Mouse (Mus musculus) B cell, adult 62 days (primary cell): ENCODE results near the gene Rnpep. TPM values are rescaled to one million over a fixed set of nuclear protein-coding genes. Genes with fewer than 3 reads are reported as not detected.

Experiments
- total RNA-seq: library from RNA; stranded (reverse); gene quantifications from 4 replicates; pipeline ENCODE4 v1.2.4, GENCODE M21; 2023

Gene Rnpep
- 22.7 to 30.2 TPM (median 26.4 TPM) in 4 replicates for total RNA-seq

GRCm38 (mm10) chr1:135283826-135284291 is at the start of gene Rnpep:
TSS of gene Rnpep (minus strand) at chr1:135284084.

GRCm38 (mm10) chr1:135324571-135324970 is 40.7 kb upstream of the Rnpep start, which contains the start of gene Lmod1:
TSS of gene Lmod1 (plus strand) at chr1:135324807.

GRCm38 (mm10) chr1:135313284-135314031 is 29.6 kb upstream of the Rnpep start, which contains the start of gene Timm17a:
TSS of gene Timm17a (minus strand) at chr1:135313778.

GRCm38 (mm10) chr1:135258380-135259127 is 25.3 kb downstream of the Rnpep start, which contains the start of gene Elf3:
TSS of gene Elf3 (minus strand) at chr1:135258568.

Other genes starting within 250 kb of the Rnpep start
- 0.12 to 0.21 TPM (median 0.17 TPM) in 3 of 4 replicates, not detected in the other for gene Lgr6, start 178.8 kb downstream of the Rnpep start, total RNA-seq
- gene Ptpn7, start 151.4 kb downstream of the Rnpep start, total RNA-seq: 35.6 to 43.0 TPM (median 42.2 TPM) in 4 replicates
- gene Arl8a, start 137.3 kb downstream of the Rnpep start, total RNA-seq: 98.5 to 112 TPM (median 106 TPM) in 4 replicates
- not detected in 4 replicates for gene Gpr37l1, start 116.4 kb downstream of the Rnpep start, total RNA-seq
- gene Elf3, start 25.5 kb downstream of the Rnpep start, total RNA-seq: not detected in 4 replicates
- gene Timm17a, start 29.7 kb upstream of the Rnpep start, total RNA-seq: 49.1 to 56.4 TPM (median 54.2 TPM) in 4 replicates
- not detected in 4 replicates for gene Lmod1, start 40.7 kb upstream of the Rnpep start, total RNA-seq
- 1.2 to 3.5 TPM (median 2.0 TPM) in 4 replicates for gene Shisa4, start 91.2 kb upstream of the Rnpep start, total RNA-seq
- gene Ipo9, start 146.4 kb upstream of the Rnpep start, total RNA-seq: 76.1 to 87.8 TPM (median 84.3 TPM) in 4 replicates